ENCODE assay signal across 26 mouse cellular contexts in genomic region chr12:104590291-104590690, GRCm38 (mm10).
"Had no signal": no experiment of that assay in that cellular context is flagged by ENCODE, and none has a peak within 500 bp of the region (broad histone marks: within the 10 kb centered on the region; RNA-seq: fewer than 3 reads in every experiment).

No protein-coding gene starts in this region.

- H3K4me1 ChIP-seq: liver, embryonic 13.5 days; liver, embryonic 15.5 days had no signal

- H3K36me3 ChIP-seq: heart, embryonic 10.5 days; heart, embryonic 12.5 days; hindbrain, embryonic 10.5 days; hindbrain, embryonic 13.5 days; hindbrain, embryonic 15.5 days; kidney, embryonic 15.5 days; limb, embryonic 12.5 days; liver, embryonic 13.5 days; liver, embryonic 15.5 days had no signal

- H3K4me3 ChIP-seq: heart, embryonic 10.5 days; heart, embryonic 12.5 days; hindbrain, embryonic 10.5 days; hindbrain, embryonic 13.5 days; hindbrain, embryonic 15.5 days; kidney, embryonic 15.5 days; limb, embryonic 12.5 days; liver, embryonic 13.5 days; liver, embryonic 15.5 days had no signal

- ATAC-seq: hindbrain, postnatal 0 days; intestine, embryonic 16.5 days had no signal

- H3K27me3 ChIP-seq: hindbrain, embryonic 15.5 days; kidney, embryonic 15.5 days; liver, embryonic 13.5 days; liver, embryonic 15.5 days had no signal

- H3K27ac ChIP-seq: heart, embryonic 10.5 days; hindbrain, embryonic 10.5 days; hindbrain, embryonic 13.5 days; hindbrain, embryonic 15.5 days; hindbrain, postnatal 0 days; kidney, embryonic 15.5 days; kidney, postnatal 0 days; limb, embryonic 12.5 days; liver, embryonic 13.5 days; liver, embryonic 15.5 days had no signal

- DNase-seq: gastrocnemius, postnatal 14 days; gastrocnemius, postnatal 36 days; heart, adult 18-20 months; heart, postnatal 10 days; heart, postnatal 4 days; kidney, adult 11 months; kidney, adult 2 months; kidney, adult 9 months; kidney, postnatal 14 days; kidney, postnatal 36 days; layer of hippocampus, adult 9-11 months; layer of hippocampus, postnatal 36 days; liver; liver, embryonic 13.5 days had no signal

- H3K4me2 ChIP-seq: heart, embryonic 12.5 days; hindbrain, embryonic 13.5 days; hindbrain, embryonic 15.5 days; kidney, embryonic 15.5 days; limb, embryonic 12.5 days; liver, embryonic 11.5 days; liver, embryonic 13.5 days; liver, embryonic 15.5 days had no signal

- H3K9me3 ChIP-seq: heart, embryonic 10.5 days; heart, embryonic 12.5 days; hindbrain, embryonic 10.5 days; hindbrain, embryonic 13.5 days; hindbrain, embryonic 15.5 days; kidney, embryonic 15.5 days; limb, embryonic 12.5 days; liver, embryonic 13.5 days; liver, embryonic 15.5 days had no signal

- H3K9ac ChIP-seq: heart, embryonic 12.5 days; hindbrain, embryonic 13.5 days; hindbrain, embryonic 15.5 days; kidney, embryonic 15.5 days; limb, embryonic 12.5 days; liver, embryonic 13.5 days; liver, embryonic 15.5 days had no signal
